Mouse (Mus musculus): ENCODE data around the gene Dcun1d2. TPM values are rescaled to one million over a fixed set of nuclear protein-coding genes. Genes with fewer than 3 reads are reported as not detected.

Gene Dcun1d2
- polyA plus RNA-seq, 1 experiment from 2014 or later, result 14.5 TPM

- H3K9ac ChIP-seq (replicated peaks; ENCODE audit: low read depth), result no peak overlapping the region
- no peaks in the 10 kb centered on the region for H3K9me3 ChIP-seq (ENCODE audit: low read length)
- peak; percentile 94 for ATAC-seq
- H3K36me3 ChIP-seq (ENCODE audit: insufficient read depth, low read length), result peaks cover 6% of the 10 kb centered on the region; the same call in 1 of the 2 replicates
- no peaks in the 10 kb centered on the region for H3K4me1 ChIP-seq (ENCODE audit: insufficient read depth, low read depth, low read length)
- no peak overlapping the region for H3K27ac ChIP-seq (ENCODE audit: low read length)
- no peaks in the 10 kb centered on the region for H3K27me3 ChIP-seq (replicated peaks; ENCODE audit: insufficient read depth, low read length)
- H3K4me2 ChIP-seq (replicated peaks; ENCODE audit: low read depth, low read length), result no peak overlapping the region
- TF ChIP-seq EP300 (IDR thresholded peaks at IDR 0.05) (peak; percentile 57), CTCF (IDR thresholded peaks at IDR 0.05) (no peak)
- DNase-seq (ENCODE audit: low spot score), result peak; percentile 77
- WGBS, result 63% methylated on average over 5 of the region's 5 CpGs
- no peak overlapping the region for H3K4me3 ChIP-seq (ENCODE audit: low read depth, low read length)
Measured at GRCm38 (mm10) chr8:13272834-13273233, 15.1 kb downstream of the Dcun1d2 start.

DNA sequence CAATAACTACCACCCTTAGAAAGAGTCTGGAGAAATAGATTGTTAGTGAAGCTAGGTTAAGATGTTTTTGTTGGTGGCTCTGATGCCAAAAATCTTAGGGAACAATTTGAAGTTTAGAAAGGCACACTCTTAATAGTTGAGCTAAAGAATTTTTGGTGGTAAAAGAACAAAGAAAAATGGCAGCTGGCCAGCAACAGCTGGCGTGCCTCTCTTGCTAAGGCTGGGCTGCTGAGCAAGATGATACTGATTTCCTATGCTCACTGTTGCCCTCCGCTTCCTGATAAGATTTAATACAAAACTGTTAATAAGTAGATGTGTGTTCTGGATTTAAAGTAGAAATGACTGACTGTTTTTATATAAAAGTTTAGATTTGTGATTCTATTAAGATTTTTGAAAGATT is 20.4 kb downstream of the Dcun1d2 start:
- Histone ChIP-seq H3K27me3 (replicated peaks; ENCODE audit: insufficient read depth, low read length) (no peaks in the 10 kb centered on the region), H3K36me3 (ENCODE audit: insufficient read depth, low read length) (peaks cover 6% of the 10 kb centered on the region; the same call in 1 of the 2 replicates), H3K4me3 (ENCODE audit: low read depth, low read length) (no peak overlapping the region), H3K27ac (ENCODE audit: low read length) (no peak overlapping the region), H3K4me1 (ENCODE audit: insufficient read depth, low read depth, low read length) (no peaks in the 10 kb centered on the region), H3K4me2 (replicated peaks; ENCODE audit: low read depth, low read length) (no peak overlapping the region), H3K9me3 (ENCODE audit: low read length) (no peaks in the 10 kb centered on the region), H3K9ac (replicated peaks; ENCODE audit: low read depth) (no peak overlapping the region)
- 47% methylated on average over 2 of the region's 2 CpGs for WGBS
- TF ChIP-seq EP300 (IDR thresholded peaks at IDR 0.05), result no peak
- no peak for TF ChIP-seq CTCF (IDR thresholded peaks at IDR 0.05)
- DNase-seq (ENCODE audit: low spot score), result peak; percentile 49
- ATAC-seq, result no peak

GRCm38 (mm10) chr8:13263376-13263775 is 24.6 kb downstream of the Dcun1d2 start:
- Histone ChIP-seq H3K36me3 (ENCODE audit: insufficient read depth, low read length) (no peaks in the 10 kb centered on the region), H3K4me1 (ENCODE audit: insufficient read depth, low read depth, low read length) (no peaks in the 10 kb centered on the region), H3K27ac (ENCODE audit: low read length) (no peak overlapping the region), H3K9me3 (ENCODE audit: low read length) (no peaks in the 10 kb centered on the region), H3K4me2 (replicated peaks; ENCODE audit: low read depth, low read length) (no peak overlapping the region), H3K9ac (replicated peaks; ENCODE audit: low read depth) (no peak overlapping the region), H3K27me3 (replicated peaks; ENCODE audit: insufficient read depth, low read length) (no peaks in the 10 kb centered on the region), H3K4me3 (ENCODE audit: low read depth, low read length) (no peak overlapping the region)
- WGBS, result 77% methylated on average over 3 of the region's 3 CpGs
- no peak for TF ChIP-seq CTCF (IDR thresholded peaks at IDR 0.05)
- TF ChIP-seq EP300 (IDR thresholded peaks at IDR 0.05), result no peak
- DNase-seq (ENCODE audit: low spot score) (no peak), ATAC-seq (no peak)

GRCm38 (mm10) chr8:13254019-13254418 is 33.9 kb downstream of the Dcun1d2 start, which contains the start of gene Adprhl1:
TSS of gene Adprhl1 (minus strand) at chr8:13254162.
- DNase-seq (ENCODE audit: low spot score) (peak; percentile 76), ATAC-seq (peak; percentile 91)
- H3K4me2 ChIP-seq (replicated peaks; ENCODE audit: low read depth, low read length), result no peak within 1 kb of the TSS
- no peak within 1 kb of the TSS for H3K4me3 ChIP-seq (ENCODE audit: low read depth, low read length)
- TF ChIP-seq EP300 (IDR thresholded peaks at IDR 0.05) (no peak), CTCF (IDR thresholded peaks at IDR 0.05) (peak; percentile 82)
- no peaks in the 10 kb centered on the region; the same call in 1 of the 2 replicates for H3K36me3 ChIP-seq (ENCODE audit: insufficient read depth, low read length)
- no peak within 1 kb of the TSS for H3K9ac ChIP-seq (replicated peaks; ENCODE audit: low read depth)
- no peaks in the 10 kb centered on the region for H3K27me3 ChIP-seq (replicated peaks; ENCODE audit: insufficient read depth, low read length)
- H3K9me3 ChIP-seq (ENCODE audit: low read length), result no peaks in the 10 kb centered on the region
- no peaks in the 10 kb centered on the region for H3K4me1 ChIP-seq (ENCODE audit: insufficient read depth, low read depth, low read length)
- H3K27ac ChIP-seq (ENCODE audit: low read length), result no peak within 1 kb of the TSS
- 28% methylated on average over 8 of the region's 8 CpGs for WGBS

GRCm38 (mm10) chr8:13253413-13253812 is 34.5 kb downstream of the Dcun1d2 start:
- Histone ChIP-seq H3K4me3 (ENCODE audit: low read depth, low read length) (no peak overlapping the region), H3K4me1 (ENCODE audit: insufficient read depth, low read depth, low read length) (no peaks in the 10 kb centered on the region), H3K9me3 (ENCODE audit: low read length) (no peaks in the 10 kb centered on the region), H3K36me3 (ENCODE audit: insufficient read depth, low read length) (no peaks in the 10 kb centered on the region; the same call in 1 of the 2 replicates), H3K4me2 (replicated peaks; ENCODE audit: low read depth, low read length) (no peak overlapping the region), H3K27ac (ENCODE audit: low read length) (no peak overlapping the region), H3K9ac (replicated peaks; ENCODE audit: low read depth) (no peak overlapping the region), H3K27me3 (replicated peaks; ENCODE audit: insufficient read depth, low read length) (no peaks in the 10 kb centered on the region)
- WGBS, result 61% methylated on average over 5 of the region's 5 CpGs
- ATAC-seq, result no peak
- TF ChIP-seq EP300 (IDR thresholded peaks at IDR 0.05), result no peak
- DNase-seq (ENCODE audit: low spot score), result no peak

DNA sequence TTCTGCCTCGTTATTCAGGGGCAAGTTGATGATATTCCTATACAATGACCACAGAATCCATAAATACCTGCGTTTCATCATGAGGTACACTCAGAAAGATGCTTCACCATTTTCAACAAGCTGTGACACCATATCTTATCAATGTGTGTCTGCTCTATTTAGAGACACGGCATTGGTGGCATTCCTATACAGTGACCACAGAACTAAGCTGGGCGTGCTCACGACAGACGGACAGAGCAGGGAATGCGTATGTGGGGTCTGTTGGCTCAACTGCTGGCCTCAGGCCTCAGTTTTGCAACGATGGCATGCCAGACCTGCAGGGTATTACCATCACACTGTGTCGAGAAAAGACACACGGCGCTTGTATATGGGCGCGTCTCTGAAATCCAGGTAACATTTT is 35.1 kb downstream of the Dcun1d2 start:
- ATAC-seq, result no peak
- no peak overlapping the region for H3K4me2 ChIP-seq (replicated peaks; ENCODE audit: low read depth, low read length)
- H3K4me3 ChIP-seq (ENCODE audit: low read depth, low read length), result no peak overlapping the region
- no peaks in the 10 kb centered on the region for H3K9me3 ChIP-seq (ENCODE audit: low read length)
- H3K4me1 ChIP-seq (ENCODE audit: insufficient read depth, low read depth, low read length), result no peaks in the 10 kb centered on the region
- H3K27me3 ChIP-seq (replicated peaks; ENCODE audit: insufficient read depth, low read length), result no peaks in the 10 kb centered on the region
- H3K27ac ChIP-seq (ENCODE audit: low read length), result no peak overlapping the region
- WGBS, result 83% methylated on average over 13 of the region's 13 CpGs
- DNase-seq (ENCODE audit: low spot score), result no peak
- no peak overlapping the region for H3K9ac ChIP-seq (replicated peaks; ENCODE audit: low read depth)
- TF ChIP-seq EP300 (IDR thresholded peaks at IDR 0.05) (no peak), CTCF (IDR thresholded peaks at IDR 0.05) (no peak)
- no peaks in the 10 kb centered on the region; the same call in 1 of the 2 replicates for H3K36me3 ChIP-seq (ENCODE audit: insufficient read depth, low read length)

Data from lung, postnatal 0 days (tissue).